Mouse (Mus musculus): ENCODE data around the gene Gm10073.

- TF ChIP-seq CTCF (IDR thresholded peaks at IDR 0.05; ENCODE audit: low read depth) (peak; percentile 58), EP300 (IDR thresholded peaks at IDR 0.05; ENCODE audit: low read depth) (no peak)
Observed at GRCm38 (mm10) chr8:106535448-106535847, 37.8 kb downstream of the Gm10073 start.
